Mouse (Mus musculus) hindbrain, postnatal 0 days (tissue): ENCODE results near the gene Crocc2. TPM values are rescaled to one million over a fixed set of nuclear protein-coding genes. Genes with fewer than 3 reads are reported as not detected.
A peak's percentile ranks its signal among the peaks of the same experiment; 100 is the strongest.

Experiments used
- ATAC-seq: fragments of 200-750 bp; cut with Nextera tagmentation; 2 replicates; pipeline ENCODE4 v1.8.0; 2017; ENCODE audit warnings: mild to moderate bottlenecking, moderate TSS enrichment, moderate library complexity
- DNase-seq: peaks from one replicate; pipeline ENCODE4 v3.0.0-alpha.2; 2015; ENCODE audit warnings: low spot score
- H3K27ac ChIP-seq: fragments of 300-500 bp; sonication (generic); 2 replicates; pipeline ENCODE4 v1.5.1; 2014; ENCODE audit warnings: mild to moderate bottlenecking
- H3K27me3 ChIP-seq: fragments of 300-500 bp; sonication (generic); 2 replicates; pipeline ENCODE4 v1.6.1; 2014; ENCODE audit warnings: low read length, mixed read lengths; ENCODE audit not compliant: insufficient read depth
- H3K36me3 ChIP-seq: fragments of 300-500 bp; sonication (generic); 2 replicates; pipeline ENCODE4 v1.6.1; 2014; ENCODE audit warnings: low read length, mixed read lengths; ENCODE audit not compliant: insufficient read depth
- H3K4me1 ChIP-seq: fragments of 300-500 bp; sonication (generic); 2 replicates; pipeline ENCODE4 v1.6.1; 2014; ENCODE audit warnings: antibody characterized with exemption, low read length, mixed read lengths; ENCODE audit not compliant: insufficient read depth
- H3K4me2 ChIP-seq: fragments of 300-500 bp; sonication (generic); 2 replicates; pipeline ENCODE4 v1.6.1; 2014; ENCODE audit warnings: low read depth, mild to moderate bottlenecking, low read length, moderate library complexity, mixed read lengths
- H3K4me3 ChIP-seq: fragments of 300-500 bp; sonication (generic); 2 replicates; pipeline ENCODE4 v1.5.1; 2014; ENCODE audit warnings: low read length
- H3K9ac ChIP-seq: fragments of 300-500 bp; sonication (generic); replicated peaks from 2 replicates; pipeline ENCODE4 v1.6.1; 2014; ENCODE audit warnings: mild to moderate bottlenecking, low read length, moderate library complexity, mixed read lengths
- H3K9me3 ChIP-seq: fragments of 300-500 bp; sonication (generic); 2 replicates; pipeline ENCODE4 v1.6.1; 2016; ENCODE audit warnings: low read length, mixed read lengths
- CTCF ChIP-seq: IDR thresholded peaks from 2 replicates; pipeline ENCODE4 v1.5.1; 2016; ENCODE audit warnings: antibody characterized with exemption, control low read depth, low read depth
- WGBS: fragments of 180-500 bp; shearing (Covaris S2); extraction: QIAGEN DNeasy Blood & Tissue Kit; methylation state at CpG from one replicate; pipeline ENCODE4 v1.1.7; 2014; 5-methylcytosine and 5-hydroxymethylcytosine counted together
- polyA plus RNA-seq: library from polyadenylated mRNA; unstranded; fragments of >200 nt; fragmentation: Nextera tagmentation; extraction: Ambion mirVana; gene quantifications from 2 replicates; pipeline ENCODE4 v1.2.1, GENCODE M21; 2015
- total RNA-seq: library from RNA; depleted of rRNA; stranded (reverse); fragments of >200 nt; gene quantifications from 2 replicates; pipeline ENCODE4 v1.2.3, GENCODE M21; 2014

The Crocc2 gene
- total and polyA plus RNA-seq, 2 experiments from 2014 or later: 0.63 to 1.1 TPM

GRCm38 (mm10) chr1:93212441-93212840 lies 43.9 kb downstream of the Crocc2 start:
- Histone ChIP-seq H3K4me3 (no peak overlapping the region), H3K9me3 (no peaks in the 10 kb centered on the region), H3K9ac (no peak overlapping the region), H3K4me2 (no peak overlapping the region), H3K4me1 (peaks cover 24% of the 10 kb centered on the region), H3K27ac (no peak overlapping the region), H3K27me3 (no peaks in the 10 kb centered on the region), H3K36me3 (no peaks in the 10 kb centered on the region)
- WGBS: 75% methylated on average over 7 of the region's 7 CpGs
- ATAC-seq (no peak), DNase-seq (no peak)
- TF ChIP-seq CTCF: no peak

DNA sequence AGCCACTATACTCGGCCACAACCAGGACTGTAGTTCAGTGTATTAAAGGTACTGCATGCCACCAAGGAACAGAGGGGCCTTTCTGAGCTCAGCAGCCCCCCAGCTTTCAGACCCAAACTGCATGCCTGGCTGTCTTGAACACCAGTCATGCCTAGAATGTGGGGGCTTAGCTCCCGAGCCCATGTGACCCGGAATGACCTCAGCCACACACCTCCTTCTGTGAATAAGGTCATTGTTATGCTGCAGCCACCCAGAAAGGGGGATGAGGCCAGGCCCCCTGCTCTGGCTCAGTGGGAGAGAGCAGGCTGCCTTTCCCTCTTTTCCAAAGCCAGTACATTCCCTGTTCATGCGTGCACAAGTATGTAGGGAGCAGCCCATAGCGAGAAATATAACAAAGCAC lies 46.1 kb downstream of the Crocc2 start:
- 33% methylated on average over 5 of the region's 5 CpGs for WGBS
- Histone ChIP-seq H3K9ac (no peak overlapping the region), H3K36me3 (no peaks in the 10 kb centered on the region), H3K27me3 (no peaks in the 10 kb centered on the region), H3K27ac (no peak overlapping the region), H3K4me3 (no peak overlapping the region), H3K4me1 (peaks cover 22% of the 10 kb centered on the region), H3K9me3 (no peaks in the 10 kb centered on the region), H3K4me2 (no peak overlapping the region)
- ATAC-seq (no peak), DNase-seq (no peak)
- TF ChIP-seq CTCF: no peak

DNA sequence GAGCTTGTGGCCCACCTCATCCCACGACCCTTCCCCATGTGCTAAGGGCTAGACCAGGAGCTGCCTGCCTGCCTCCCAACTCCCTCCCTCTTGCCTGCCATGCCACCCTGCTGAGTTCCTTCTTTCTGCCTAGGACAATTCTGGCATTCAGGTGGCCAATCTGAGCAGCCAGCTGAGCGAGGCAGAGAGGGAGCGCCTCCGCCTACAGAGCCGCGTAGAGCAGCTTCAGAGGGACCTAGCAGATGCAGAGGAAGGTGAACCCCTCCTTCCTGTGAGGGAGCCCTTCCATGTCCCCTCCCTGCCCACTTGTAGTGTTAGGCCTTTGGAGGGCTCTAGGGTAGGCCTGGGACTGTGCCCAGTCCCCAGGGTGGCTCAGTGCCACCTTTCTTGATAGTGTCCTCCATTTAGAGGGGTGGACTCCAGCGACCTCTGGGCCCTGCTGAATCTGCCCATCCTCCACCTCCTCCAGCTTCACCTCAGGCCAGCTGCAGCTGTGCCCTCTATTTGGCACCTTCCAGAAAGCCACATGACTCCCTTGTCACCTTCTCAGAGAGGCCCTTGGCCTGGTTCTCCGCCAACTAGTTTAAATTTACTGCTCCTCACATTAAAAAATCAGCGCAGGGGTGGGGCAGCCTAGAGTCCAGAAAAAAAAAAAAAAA lies 48.4 kb downstream of the Crocc2 start:
- no peaks in the 10 kb centered on the region for H3K27me3 ChIP-seq
- ATAC-seq: no peak
- no peak overlapping the region for H3K4me3 ChIP-seq
- 59% methylated on average over 9 of the region's 9 CpGs for WGBS
- H3K27ac ChIP-seq: no peak overlapping the region
- no peaks in the 10 kb centered on the region for H3K9me3 ChIP-seq
- DNase-seq: no peak
- no peaks in the 10 kb centered on the region for H3K36me3 ChIP-seq
- H3K9ac ChIP-seq: no peak overlapping the region
- TF ChIP-seq CTCF: no peak
- no peak overlapping the region for H3K4me2 ChIP-seq
- peaks cover 7% of the 10 kb centered on the region for H3K4me1 ChIP-seq

- peaks cover 7% of the 10 kb centered on the region for H3K4me1 ChIP-seq
- H3K4me3 ChIP-seq: no peak overlapping the region
- no peaks in the 10 kb centered on the region for H3K36me3 ChIP-seq
- H3K4me2 ChIP-seq: no peak overlapping the region
- H3K27ac ChIP-seq: no peak overlapping the region
- 50% methylated on average over 7 of the region's 7 CpGs for WGBS
- ATAC-seq (no peak), DNase-seq (no peak)
- no peaks in the 10 kb centered on the region for H3K27me3 ChIP-seq
- H3K9ac ChIP-seq: no peak overlapping the region
- TF ChIP-seq CTCF: no peak
- no peaks in the 10 kb centered on the region for H3K9me3 ChIP-seq
These were observed 49.0 kb downstream of the Crocc2 start for GRCm38 (mm10) chr1:93217530-93217929.

DNA sequence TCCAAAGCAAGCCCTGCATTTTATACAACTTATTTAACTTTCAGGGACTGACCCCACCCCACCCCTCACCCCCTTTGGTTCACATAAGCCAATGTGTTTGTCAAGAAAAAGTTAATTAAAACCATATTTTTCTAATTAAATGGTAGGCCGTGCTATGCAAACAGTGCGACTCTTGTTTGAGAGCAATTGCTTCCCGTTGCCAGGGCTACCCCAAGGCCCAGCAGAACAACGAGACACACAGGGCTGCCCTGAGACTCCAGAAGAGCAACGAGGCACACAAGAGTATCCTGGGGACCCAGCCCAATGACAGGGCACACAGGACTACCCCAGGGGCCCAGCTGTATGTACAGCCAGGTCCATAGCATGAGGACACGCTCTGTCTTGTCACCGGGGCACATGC lies 52.3 kb downstream of the Crocc2 start:
- Histone ChIP-seq H3K27ac (peak overlapping the region; percentile 45; the same call in 1 of the 2 replicates), H3K9me3 (no peaks in the 10 kb centered on the region), H3K4me3 (no peak overlapping the region), H3K4me2 (no peak overlapping the region), H3K27me3 (no peaks in the 10 kb centered on the region; the same call in 1 of the 2 replicates), H3K4me1 (peaks cover 7% of the 10 kb centered on the region), H3K9ac (no peak overlapping the region), H3K36me3 (no peaks in the 10 kb centered on the region)
- peak; percentile 80 for ATAC-seq
- DNase-seq: peak; percentile 63
- 45% methylated on average over 7 of the region's 7 CpGs for WGBS
- no peak for TF ChIP-seq CTCF

DNA sequence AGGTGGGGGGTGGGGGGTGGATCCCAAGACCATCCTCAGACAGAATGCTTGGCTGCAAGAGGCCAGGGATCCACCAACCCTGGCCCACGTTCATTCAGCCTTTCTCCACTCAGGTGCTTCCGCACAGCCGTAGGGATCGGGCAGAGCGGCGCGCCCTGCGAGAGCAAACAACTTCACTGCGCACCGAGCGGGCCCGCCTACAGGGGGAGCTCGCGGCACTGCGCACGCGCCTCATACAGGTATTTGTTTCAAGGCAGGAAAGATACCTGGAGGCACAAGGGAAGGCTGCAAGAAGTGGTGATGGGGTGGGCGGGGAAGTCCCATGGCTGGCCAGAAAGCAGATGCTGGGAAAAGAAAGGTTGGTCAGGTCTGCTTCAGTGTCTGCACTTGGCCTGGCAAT lies 55.4 kb downstream of the Crocc2 start:
- Histone ChIP-seq H3K9ac (no peak overlapping the region), H3K36me3 (no peaks in the 10 kb centered on the region), H3K27me3 (no peaks in the 10 kb centered on the region; the same call in 1 of the 2 replicates), H3K27ac (no peak overlapping the region), H3K4me2 (no peak overlapping the region), H3K9me3 (no peaks in the 10 kb centered on the region), H3K4me1 (no peaks in the 10 kb centered on the region; the same call in 1 of the 2 replicates), H3K4me3 (no peak overlapping the region)
- peak; percentile 69 for TF ChIP-seq CTCF
- DNase-seq (no peak), ATAC-seq (no peak)
- WGBS: 16% methylated on average over 18 of the region's 18 CpGs

GRCm38 (mm10) chr1:93225226-93225625 lies 56.7 kb downstream of the Crocc2 start:
- DNase-seq (no peak), ATAC-seq (no peak)
- no peak overlapping the region for H3K9ac ChIP-seq
- H3K27me3 ChIP-seq: no peaks in the 10 kb centered on the region; the same call in 1 of the 2 replicates
- H3K4me1 ChIP-seq: peaks cover 7% of the 10 kb centered on the region
- H3K4me2 ChIP-seq: no peak overlapping the region
- H3K27ac ChIP-seq: peak overlapping the region; percentile 20; the same call in 1 of the 2 replicates
- WGBS: 39% methylated on average over 4 of the region's 4 CpGs
- H3K36me3 ChIP-seq: no peaks in the 10 kb centered on the region
- H3K4me3 ChIP-seq: no peak overlapping the region
- TF ChIP-seq CTCF: no peak
- H3K9me3 ChIP-seq: no peaks in the 10 kb centered on the region
